Mouse (Mus musculus) kidney, embryonic 14.5 days (tissue): ENCODE measurements at regions not wholly inside any gene's neighbourhood (a gene's known extent, or its start where the extent isn't known, plus 50 kb on each side); places are given as distances from the start of the nearest gene placed in this dataset.
A peak's percentile ranks its signal among the peaks of the same experiment; 100 is the strongest.

Experiments used
- ATAC-seq: fragments of 200-750 bp; cut with Nextera tagmentation; 2 replicates; pipeline ENCODE4 v1.8.0; 2017; ENCODE audit warnings: moderate number of reproducible peaks, mild to moderate bottlenecking, moderate TSS enrichment, moderate library complexity; ENCODE audit not compliant: low FRiP score, low TSS enrichment
- H3K27ac ChIP-seq: fragments of 300-500 bp; sonication (generic); 2 replicates; pipeline ENCODE4 v1.5.1; 2014; ENCODE audit warnings: low read depth, mild to moderate bottlenecking, low read length, moderate library complexity, mixed read lengths
- H3K27me3 ChIP-seq: fragments of 300-500 bp; sonication (generic); 2 replicates; pipeline ENCODE4 v1.6.1; 2014; ENCODE audit warnings: mild to moderate bottlenecking, low read length; ENCODE audit not compliant: control insufficient read depth, insufficient read depth
- H3K36me3 ChIP-seq: fragments of 300-500 bp; sonication (generic); 2 replicates; pipeline ENCODE4 v1.6.1; 2014; ENCODE audit warnings: low read length, mixed read lengths; ENCODE audit not compliant: control insufficient read depth, insufficient read depth
- H3K4me1 ChIP-seq: fragments of 300-500 bp; sonication (generic); 2 replicates; pipeline ENCODE4 v1.6.1; 2014; ENCODE audit warnings: low read length, mixed read lengths; ENCODE audit not compliant: control insufficient read depth, insufficient read depth
- H3K4me2 ChIP-seq: fragments of 300-500 bp; sonication (generic); replicated peaks from 2 replicates; pipeline ENCODE4 v1.6.1; 2014; ENCODE audit warnings: low read depth, mild to moderate bottlenecking, low read length
- H3K4me3 ChIP-seq: fragments of 300-500 bp; sonication (generic); 2 replicates; pipeline ENCODE4 v1.5.1; 2014; ENCODE audit warnings: mild to moderate bottlenecking, low read length
- H3K9ac ChIP-seq: fragments of 300-500 bp; sonication (generic); 2 replicates; pipeline ENCODE4 v1.6.1; 2014; ENCODE audit warnings: low read depth, mild to moderate bottlenecking, low read length, moderate library complexity
- H3K9me3 ChIP-seq: fragments of 300-500 bp; sonication (generic); 2 replicates; pipeline ENCODE4 v1.6.1; 2016; ENCODE audit warnings: low read length; ENCODE audit not compliant: control insufficient read depth
- WGBS: fragments of 180-500 bp; shearing (Covaris S2); extraction: QIAGEN DNeasy Blood & Tissue Kit; methylation state at CpG from one replicate; pipeline ENCODE4 v1.1.7; 2014; 5-methylcytosine and 5-hydroxymethylcytosine counted together

DNA sequence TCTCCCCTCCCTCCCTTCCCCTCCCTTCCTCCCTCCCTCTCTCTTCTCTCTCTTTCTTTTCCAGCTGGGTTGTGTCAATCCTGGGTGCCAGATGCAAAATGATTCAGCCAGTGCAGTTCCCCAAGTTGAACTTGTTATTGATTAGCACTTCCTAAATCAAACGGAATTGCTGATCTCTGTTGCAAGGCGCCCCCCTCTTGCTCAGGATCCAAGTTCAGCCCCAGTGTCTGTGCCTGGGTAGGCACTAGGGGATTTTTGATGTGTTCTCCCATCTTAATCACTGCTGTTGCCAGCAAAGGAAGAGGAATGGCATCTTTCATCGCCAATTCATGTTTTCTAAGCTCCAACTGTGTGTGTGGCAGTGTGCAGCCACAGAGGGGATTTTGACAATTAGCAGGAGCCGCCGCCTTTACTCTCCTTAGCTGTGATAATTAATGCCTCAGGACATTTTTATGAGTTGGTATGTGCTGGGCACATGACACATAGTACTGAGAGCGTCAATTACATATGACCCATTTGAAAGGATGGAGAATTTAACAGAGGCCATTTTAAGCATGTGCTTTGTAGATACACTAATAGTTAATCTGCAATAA lies 125.9 kb upstream of the Veph1 start:
- Histone ChIP-seq H3K4me2 (0 out of 2 replicates have a peak overlapping the region, but pooled peaks have one; percentile 6), H3K27me3 (no peaks in the 10 kb centered on the region), H3K4me3 (no peak overlapping the region), H3K36me3 (no peaks in the 10 kb centered on the region), H3K27ac (no peak overlapping the region), H3K9ac (no peak overlapping the region), H3K9me3 (no peaks in the 10 kb centered on the region), H3K4me1 (no peaks in the 10 kb centered on the region)
- ATAC-seq: no peak
- 23% methylated on average over 6 of the region's 6 CpGs for WGBS

DNA sequence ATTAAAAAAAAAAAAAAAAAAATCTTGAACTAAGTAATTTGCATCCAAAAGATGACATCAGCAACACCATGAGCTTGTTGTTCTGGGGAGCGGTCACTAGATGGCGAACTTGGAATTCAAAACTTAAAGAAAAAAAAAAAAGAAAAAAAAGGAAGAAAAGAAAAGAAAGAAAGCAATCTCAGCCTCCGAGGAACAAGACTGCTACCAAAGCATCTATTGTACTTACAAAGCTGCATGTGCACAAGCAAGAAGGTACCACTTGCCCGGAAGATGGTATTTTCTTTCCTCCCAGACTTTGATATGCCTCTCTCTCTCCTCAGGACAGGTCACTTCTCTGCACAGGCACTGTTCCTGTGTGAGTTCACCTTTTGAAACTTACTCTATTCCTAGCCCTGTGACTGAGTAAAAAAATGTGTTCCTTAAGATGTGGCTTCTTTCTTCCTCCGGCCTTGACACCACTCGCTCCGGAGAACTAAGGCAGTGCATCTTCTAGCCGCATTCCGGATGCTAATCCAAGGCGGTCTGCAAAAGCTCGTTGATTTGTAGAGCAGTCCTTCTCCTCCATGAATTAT lies 114.2 kb upstream of the Veph1 start:
- Histone ChIP-seq H3K9ac (no peak overlapping the region), H3K27ac (no peak overlapping the region), H3K4me2 (peak overlapping the region; percentile 41), H3K9me3 (no peaks in the 10 kb centered on the region), H3K4me1 (0 out of 2 replicates have a peak, but pooled peaks cover 3% of the 10 kb centered on the region), H3K4me3 (peak overlapping the region; percentile 18; the same call in 1 of the 2 replicates), H3K27me3 (no peaks in the 10 kb centered on the region), H3K36me3 (no peaks in the 10 kb centered on the region)
- no peak for ATAC-seq
- 34% methylated on average over 11 of the region's 11 CpGs for WGBS

DNA sequence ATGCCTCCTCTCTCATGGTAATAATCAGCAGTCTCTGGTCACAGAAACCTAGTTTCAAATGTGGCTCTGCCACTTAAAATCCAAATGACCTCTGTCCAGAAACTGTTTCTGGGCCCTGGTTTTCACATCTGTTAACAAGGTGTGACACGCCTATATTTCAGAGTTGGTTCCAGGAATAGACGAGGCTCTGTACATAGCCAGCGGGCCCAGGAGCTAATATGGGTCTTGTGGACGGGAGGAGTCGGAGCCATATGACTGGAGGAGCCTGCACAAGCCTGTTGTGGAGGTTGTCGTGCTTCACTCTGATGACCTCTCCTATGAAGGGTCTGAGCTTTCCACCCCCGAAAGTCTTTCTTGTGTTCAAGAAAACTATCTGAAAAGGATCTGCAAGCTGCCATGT lies 112.2 kb upstream of the Veph1 start:
- no peak overlapping the region for H3K27ac ChIP-seq
- no peaks in the 10 kb centered on the region for H3K36me3 ChIP-seq
- WGBS: 83% methylated on average over 7 of the region's 7 CpGs
- no peaks in the 10 kb centered on the region; the same call in 1 of the 2 replicates for H3K9me3 ChIP-seq
- H3K4me2 ChIP-seq: no peak overlapping the region
- H3K27me3 ChIP-seq: no peaks in the 10 kb centered on the region
- H3K4me3 ChIP-seq: no peak overlapping the region
- no peak overlapping the region for H3K9ac ChIP-seq
- 0 out of 2 replicates have a peak, but pooled peaks cover 3% of the 10 kb centered on the region for H3K4me1 ChIP-seq
- ATAC-seq: no peak

DNA sequence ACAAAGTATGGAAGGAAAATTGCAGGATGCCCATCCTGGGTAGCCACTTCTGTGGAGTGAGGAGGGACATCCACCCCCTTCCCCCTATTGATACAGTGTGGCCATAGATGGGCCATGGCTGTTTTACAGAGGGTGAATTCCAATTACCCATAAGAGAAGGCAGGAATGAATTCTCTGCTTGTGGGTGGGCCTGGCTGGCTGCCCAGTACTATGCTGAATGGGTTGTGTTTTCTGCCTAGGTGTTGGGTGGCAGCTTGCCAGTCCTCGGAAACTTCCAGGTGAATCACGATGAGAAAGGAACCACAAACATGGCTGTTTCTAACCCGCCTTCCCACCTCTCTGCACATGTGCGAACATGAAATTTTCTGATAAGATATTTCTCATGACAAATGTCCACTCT lies 109.0 kb upstream of the Veph1 start:
- H3K27me3 ChIP-seq: no peaks in the 10 kb centered on the region
- no peak overlapping the region for H3K4me3 ChIP-seq
- H3K4me2 ChIP-seq: no peak overlapping the region
- H3K9ac ChIP-seq: no peak overlapping the region
- H3K36me3 ChIP-seq: no peaks in the 10 kb centered on the region
- ATAC-seq: no peak
- WGBS: 66% methylated on average over 4 of the region's 4 CpGs
- no peaks in the 10 kb centered on the region; the same call in 1 of the 2 replicates for H3K9me3 ChIP-seq
- H3K27ac ChIP-seq: no peak overlapping the region
- no peaks in the 10 kb centered on the region for H3K4me1 ChIP-seq

DNA sequence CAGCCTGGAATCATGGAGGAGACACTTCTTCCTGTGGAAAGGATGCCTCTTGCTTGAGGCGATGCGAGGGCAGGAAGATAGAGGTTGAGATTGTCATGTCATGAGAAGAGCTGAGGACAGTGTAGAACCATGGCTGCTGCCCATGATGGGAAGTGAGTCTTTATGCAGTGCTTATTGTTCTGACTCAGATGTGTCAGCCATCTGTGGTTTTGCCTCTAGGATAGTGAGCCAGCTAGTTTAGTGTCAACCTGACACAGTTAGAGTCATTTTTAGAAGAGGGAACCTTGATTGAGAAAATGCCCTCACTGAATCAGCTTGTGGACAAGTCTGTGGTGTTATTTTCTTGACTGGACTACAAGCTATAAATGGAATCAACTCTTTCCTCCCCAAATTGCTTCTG lies 107.1 kb upstream of the Veph1 start:
- Histone ChIP-seq H3K36me3 (no peaks in the 10 kb centered on the region), H3K27me3 (no peaks in the 10 kb centered on the region), H3K4me1 (no peaks in the 10 kb centered on the region), H3K9ac (no peak overlapping the region), H3K9me3 (no peaks in the 10 kb centered on the region; the same call in 1 of the 2 replicates), H3K27ac (no peak overlapping the region), H3K4me3 (no peak overlapping the region), H3K4me2 (no peak overlapping the region)
- 97% methylated on average over 2 of the region's 2 CpGs for WGBS
- ATAC-seq: no peak

DNA sequence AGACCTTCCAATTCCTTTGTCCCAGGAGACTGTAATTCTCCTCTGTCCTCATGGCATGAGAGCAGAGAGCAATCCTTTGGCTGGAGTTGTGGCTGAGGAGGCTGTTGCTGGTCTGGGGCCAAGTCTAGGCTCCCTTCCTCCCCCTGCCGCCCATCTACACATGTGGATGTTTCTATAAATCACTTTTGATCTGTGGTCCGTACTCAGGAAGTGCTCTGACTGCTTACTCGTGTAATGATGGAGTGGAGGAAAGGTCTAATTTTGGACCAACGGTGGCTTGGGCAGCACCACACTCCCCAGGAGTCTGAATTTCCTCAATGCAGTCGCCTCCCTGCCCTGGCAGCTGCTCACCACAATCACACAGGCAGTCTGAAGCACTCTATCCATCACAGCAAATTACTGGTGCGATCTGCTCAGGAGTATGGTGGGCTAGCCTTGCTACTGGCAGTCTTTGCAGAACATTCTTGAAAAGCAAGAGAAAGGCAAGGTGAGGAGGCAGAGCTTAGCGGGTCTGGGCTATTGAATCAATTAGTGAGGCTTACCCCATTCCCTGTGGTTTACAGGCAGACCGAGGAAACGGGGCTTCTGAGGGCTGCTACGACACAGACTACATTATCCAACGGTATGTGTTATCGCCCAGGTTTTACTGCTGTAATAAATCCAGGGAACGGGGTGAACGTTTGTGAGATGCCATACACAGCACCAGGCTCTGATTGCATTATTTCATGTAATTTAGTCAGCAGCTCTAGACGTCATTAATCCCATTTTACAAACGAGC lies 104.3 kb upstream of the Veph1 start:
- ATAC-seq: peak; percentile 84
- H3K4me2 ChIP-seq: no peak overlapping the region
- WGBS: 27% methylated on average over 16 of the region's 16 CpGs

DNA sequence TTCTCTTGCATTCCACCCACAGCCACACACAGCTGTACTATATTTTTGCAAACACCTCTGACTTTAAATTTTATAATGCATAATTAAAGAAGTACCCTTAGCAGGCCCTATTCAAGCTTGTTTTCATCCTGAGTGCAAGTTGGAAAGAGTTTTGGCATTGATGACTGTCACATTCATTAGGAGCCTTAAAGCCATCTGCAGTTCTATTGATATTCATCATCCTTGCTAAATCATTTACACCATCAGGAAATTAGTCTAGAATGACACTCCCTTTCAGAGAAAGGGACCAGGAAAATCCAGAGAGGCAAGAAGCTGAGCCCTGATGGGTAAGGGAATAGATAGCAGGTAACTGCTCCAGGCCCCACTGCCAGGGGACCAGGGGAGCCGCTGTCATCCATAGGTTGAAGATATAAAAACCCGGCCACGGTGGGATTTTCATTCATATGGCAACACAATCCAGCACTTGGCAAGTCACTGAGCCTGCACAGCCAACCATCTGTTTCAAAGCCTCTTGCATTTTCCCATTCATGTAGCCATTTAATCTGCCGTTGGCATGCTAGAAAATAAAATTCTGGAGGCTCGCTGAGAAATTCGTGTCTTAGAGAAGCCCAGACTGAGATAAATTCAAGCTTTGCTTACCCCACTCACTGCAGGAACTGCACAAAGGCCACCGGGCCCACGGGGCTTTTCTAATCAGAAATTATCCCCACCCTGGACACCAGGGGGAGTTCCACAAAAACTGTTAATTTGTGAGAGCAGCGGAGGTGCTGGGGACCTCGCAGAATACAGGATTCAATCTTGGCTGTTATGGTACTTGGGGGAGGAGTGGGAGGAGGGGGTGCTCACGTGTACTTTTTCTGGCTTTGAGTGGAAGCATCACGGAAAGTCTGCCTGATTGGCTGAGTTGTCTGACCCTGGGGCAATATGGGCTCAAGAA lies 101.8 kb upstream of the Veph1 start:
- no peak overlapping the region for H3K27ac ChIP-seq
- no peaks in the 10 kb centered on the region for H3K4me1 ChIP-seq
- H3K9ac ChIP-seq: no peak overlapping the region
- 70% methylated on average over 12 of the region's 12 CpGs for WGBS
- no peak overlapping the region for H3K4me3 ChIP-seq
- no peaks in the 10 kb centered on the region for H3K9me3 ChIP-seq
- no peaks in the 10 kb centered on the region for H3K27me3 ChIP-seq
- H3K36me3 ChIP-seq: no peaks in the 10 kb centered on the region
- ATAC-seq: no peak
- no peak overlapping the region for H3K4me2 ChIP-seq

More for the DNA sequence above, 104.3 kb upstream of the Veph1 start:
- Histone ChIP-seq H3K9me3 (no peaks in the 10 kb centered on the region; the same call in 1 of the 2 replicates), H3K9ac (no peak overlapping the region), H3K36me3 (no peaks in the 10 kb centered on the region), H3K4me1 (no peaks in the 10 kb centered on the region), H3K4me3 (no peak overlapping the region), H3K27me3 (no peaks in the 10 kb centered on the region), H3K27ac (no peak overlapping the region)

DNA sequence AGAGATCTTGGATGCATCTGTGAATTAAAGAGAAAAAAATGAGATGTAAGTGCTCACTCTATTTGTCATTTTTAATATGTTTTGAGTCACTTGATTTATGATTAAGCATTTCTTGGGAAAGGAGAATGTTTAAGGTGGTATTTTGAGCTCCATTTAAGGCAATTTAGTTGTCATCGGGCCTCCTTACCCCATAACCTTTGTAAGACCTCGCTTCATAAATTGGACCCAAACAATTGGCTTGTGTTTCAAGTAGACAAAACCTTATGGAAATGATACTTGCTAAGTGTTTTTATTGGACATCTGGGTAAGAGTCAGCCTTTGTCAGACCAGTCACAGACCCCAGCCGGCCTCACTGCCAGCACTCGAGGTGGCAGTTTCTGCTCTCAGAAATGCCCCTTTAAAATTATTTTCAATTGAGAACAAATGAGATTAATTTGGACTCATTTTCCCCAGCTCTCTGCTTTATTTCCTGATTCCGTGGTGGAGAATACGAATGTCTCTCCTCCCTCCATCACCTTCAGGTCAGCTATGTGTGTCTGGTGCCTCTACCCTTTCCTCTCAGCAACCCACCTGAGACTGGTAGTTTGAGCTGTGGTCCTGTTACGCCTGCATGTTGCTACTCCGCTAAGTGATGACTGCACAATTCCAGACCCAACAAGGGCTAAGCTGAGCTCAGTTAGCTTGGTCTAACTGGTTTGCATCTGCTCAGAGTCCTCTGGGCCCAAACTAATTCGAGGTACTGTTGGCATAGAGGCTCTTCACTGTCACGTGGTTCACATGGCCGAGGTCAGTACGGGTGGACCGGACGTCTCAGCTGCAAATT lies 78.7 kb upstream of the Veph1 start:
- Histone ChIP-seq H3K27ac (no peak overlapping the region), H3K4me3 (no peak overlapping the region), H3K4me1 (0 out of 2 replicates have a peak, but pooled peaks cover 5% of the 10 kb centered on the region), H3K27me3 (no peaks in the 10 kb centered on the region), H3K36me3 (no peaks in the 10 kb centered on the region), H3K9me3 (no peaks in the 10 kb centered on the region), H3K9ac (no peak overlapping the region), H3K4me2 (no peak overlapping the region)
- 69% methylated on average over 14 of the region's 14 CpGs for WGBS
- no peak for ATAC-seq
